Mouse (Mus musculus): Measurements from ENCODE around the gene Gucy2g.
"Not testable (repeated sequence)": the region's sequence is repeated elsewhere in the genome, so short reads cannot be mapped to it uniquely, and the experiment has no call there.

Gucy2g gene

DNA sequence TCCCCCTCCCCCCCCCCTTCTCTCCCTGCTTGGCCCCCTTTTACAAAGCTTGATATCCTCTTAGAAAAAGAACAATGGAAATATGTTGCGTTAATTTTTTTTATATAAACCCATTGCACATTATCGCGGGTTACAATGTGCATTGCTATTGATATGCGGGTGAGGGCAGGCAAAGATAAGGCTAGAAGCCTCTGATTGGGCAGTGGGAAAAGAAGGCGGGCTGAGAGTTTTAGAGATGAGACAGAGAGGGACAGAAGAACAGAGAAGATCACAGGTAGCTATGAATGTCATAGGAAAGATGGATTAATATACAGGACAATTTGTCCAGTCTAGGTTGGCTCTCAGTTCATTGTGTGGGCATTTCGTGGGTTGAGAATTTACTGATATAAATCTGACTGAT, 33.8 kb downstream of the Gucy2g start:
- no peak for DNase-seq (ENCODE audit: low spot score in 2 of 2)

- DNase-seq (ENCODE audit: low spot score in 2 of 2): peak; percentile 65 to 72
Measured at GRCm38 (mm10) chr19:55206482-55207138, 34.4 kb downstream of the Gucy2g start.

DNA sequence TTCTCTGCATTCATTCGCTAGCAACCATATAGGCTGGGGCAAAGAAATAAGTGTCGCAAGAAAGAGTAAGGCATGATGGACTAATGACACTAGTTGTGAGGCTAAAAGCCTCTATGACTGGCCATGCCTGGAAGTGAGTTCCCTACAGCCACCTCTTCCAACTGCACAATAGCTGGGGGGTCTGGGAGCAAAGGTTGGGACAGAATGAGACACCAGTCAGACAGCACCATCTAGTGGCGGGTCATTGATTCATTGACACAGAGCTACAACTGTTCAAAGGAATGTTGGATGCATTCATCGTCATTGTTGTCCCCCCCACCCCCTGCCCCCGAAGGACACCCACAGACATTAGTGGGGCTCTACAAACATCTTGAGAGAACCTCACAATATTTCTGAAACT, 42.7 kb downstream of the Gucy2g start:
- peak; percentile 75 to 76 for DNase-seq (ENCODE audit: low spot score in 2 of 2)

GRCm38 (mm10) chr19:55195574-55195973, 45.5 kb downstream of the Gucy2g start:
- no peak for DNase-seq (ENCODE audit: low spot score in 2 of 2)

DNA sequence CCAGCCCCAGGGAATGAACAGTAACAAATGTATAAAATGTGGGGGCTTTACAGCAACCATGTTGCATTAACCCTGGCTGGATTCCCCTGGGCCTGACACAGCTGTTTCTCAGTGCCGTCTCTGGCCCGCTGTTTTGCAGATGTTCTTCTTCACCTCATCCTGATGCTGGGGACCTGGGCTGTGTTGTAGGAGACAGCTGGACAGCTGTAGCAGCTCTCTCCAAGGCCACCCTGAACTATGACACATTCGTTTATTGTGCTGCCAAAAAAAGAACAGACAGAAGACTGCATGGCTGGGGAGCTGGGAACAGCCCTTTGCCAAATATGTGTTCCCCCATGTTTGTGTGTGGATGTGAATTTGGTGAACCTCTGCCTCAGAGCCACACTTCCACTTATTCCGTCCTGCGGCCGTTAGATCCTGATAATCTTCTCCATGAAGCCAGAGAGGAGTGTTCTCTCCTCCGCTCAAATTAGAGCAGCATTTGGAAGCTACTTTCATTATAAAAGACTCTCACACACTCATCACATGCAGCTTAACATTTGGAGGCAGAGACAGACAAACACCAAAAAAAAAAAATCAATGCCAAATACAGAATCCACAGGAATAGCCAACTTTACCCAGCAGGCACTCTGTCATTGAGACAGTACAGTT, 46.4 kb downstream of the Gucy2g start:
- DNase-seq (ENCODE audit: low spot score in 2 of 2): no peak

GRCm38 (mm10) chr19:55193717-55194394, 47.2 kb downstream of the Gucy2g start:
- DNase-seq (ENCODE audit: low spot score in 2 of 2): no peak

GRCm38 (mm10) chr19:55192254-55192945, 48.6 kb downstream of the Gucy2g start:
- DNase-seq (ENCODE audit: low spot score in 2 of 2): no peak

DNA sequence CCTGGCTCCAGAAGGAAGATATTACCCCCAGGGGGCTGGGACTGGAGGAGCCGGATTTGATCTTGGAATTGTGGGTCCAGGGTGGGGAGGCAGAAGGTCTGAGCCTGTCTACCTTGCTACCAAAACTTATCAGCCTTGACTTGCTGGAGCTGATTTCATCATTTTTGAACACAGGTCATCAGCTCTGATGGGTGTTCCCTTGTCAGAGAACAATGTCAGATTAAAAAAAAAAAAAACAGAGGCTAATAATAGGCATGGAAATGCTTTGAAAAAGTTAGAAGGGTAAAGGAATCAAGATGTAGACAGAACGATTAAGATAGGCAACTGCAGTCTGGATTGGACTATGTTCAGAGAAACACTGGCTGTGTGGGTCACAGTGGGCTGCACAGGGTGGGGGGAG, 49.4 kb downstream of the Gucy2g start:
- no peak for DNase-seq (ENCODE audit: low spot score in 2 of 2)

- DNase-seq (ENCODE audit: low spot score in 2 of 2): no peak
Measured at GRCm38 (mm10) chr19:55190065-55190464, 51.0 kb downstream of the Gucy2g start.

DNA sequence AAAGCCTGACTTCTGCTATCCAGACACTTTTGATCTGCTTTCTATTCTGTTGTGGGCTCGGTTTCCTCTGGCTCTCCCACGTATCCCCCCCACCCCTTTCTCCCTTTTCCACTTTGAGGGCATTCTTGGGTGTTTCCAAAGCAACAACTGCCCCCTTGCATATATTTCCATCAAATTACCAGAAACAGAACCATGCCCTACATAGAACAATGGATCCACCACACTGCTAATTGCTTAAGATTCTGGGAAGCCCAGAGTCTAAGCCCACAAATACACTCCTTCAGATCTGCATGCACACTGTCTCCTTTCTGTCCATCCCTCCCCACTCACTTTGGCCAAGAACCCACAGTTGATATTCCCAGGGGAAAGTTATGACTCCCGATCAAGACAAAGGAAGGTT, 55.4 kb downstream of the Gucy2g start:
- no peak for DNase-seq (ENCODE audit: low spot score in 2 of 2)

DNA sequence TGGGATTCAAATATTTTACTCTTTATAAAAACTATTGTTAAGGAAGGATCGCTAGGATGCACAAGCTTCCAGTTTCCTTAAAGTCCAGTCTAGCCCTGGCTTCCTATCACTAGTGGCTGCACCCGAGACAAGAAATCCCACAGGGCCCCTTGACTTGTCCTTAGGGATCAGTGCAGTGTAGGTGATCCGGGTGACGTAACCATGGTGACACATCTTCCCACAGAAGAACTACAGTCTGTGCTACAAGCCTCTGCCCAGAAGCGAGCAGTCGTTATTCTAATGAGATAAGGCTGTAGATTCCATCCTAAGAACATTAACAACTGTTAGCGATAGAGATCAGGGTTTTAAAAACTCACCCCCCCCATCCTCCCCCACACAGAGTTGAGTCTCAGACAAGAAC, 56.0 kb downstream of the Gucy2g start:
- no peak for DNase-seq (ENCODE audit: low spot score in 2 of 2)

- no peak for DNase-seq (ENCODE audit: low spot score in 2 of 2)
Measured at GRCm38 (mm10) chr19:55184442-55184841, 56.6 kb downstream of the Gucy2g start.

DNA sequence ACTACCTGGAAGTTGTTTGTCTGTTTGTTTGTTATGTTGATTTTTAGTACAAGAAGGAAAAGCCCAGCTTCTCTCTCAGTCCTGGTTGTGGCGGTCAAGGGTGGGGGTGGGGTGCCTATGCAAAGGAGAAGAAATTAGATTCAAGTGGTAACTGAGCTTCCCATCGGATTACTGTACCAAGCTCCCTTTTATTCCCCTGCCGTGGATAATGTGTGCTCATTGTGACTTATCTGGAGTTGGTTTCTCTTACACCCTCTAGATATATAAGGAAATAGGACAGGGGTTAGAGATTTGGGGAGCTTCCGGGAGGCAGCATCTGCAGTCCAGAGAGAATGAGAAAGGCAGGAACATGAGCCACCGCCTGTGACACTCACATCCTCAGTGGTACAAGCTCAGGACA, 60.6 kb downstream of the Gucy2g start, which contains the start of gene Tectb:
Gene Tectb, plus strand, starts transcription at position 301 of the 400 bp plus-strand sequence.
- no peak for DNase-seq (ENCODE audit: low spot score in 2 of 2)

DNA sequence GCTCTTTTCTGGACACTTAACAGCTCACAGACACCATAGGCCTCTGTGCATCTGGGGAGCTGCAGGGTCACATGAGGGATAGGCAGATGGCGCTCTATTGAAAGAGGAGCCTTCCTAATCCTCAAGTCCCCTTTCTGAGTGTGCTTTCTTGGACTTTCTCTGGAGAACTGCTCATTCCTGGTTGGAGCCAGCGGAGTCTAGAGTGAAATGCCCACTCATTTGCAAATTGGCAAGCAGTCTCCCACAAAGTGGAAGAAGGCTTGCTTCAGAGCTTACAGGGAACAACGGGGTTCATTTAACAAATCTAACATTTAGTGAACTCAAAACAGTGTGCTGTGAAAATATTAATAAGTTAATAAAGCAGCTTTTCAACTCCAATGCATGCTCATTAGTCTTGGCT, 63.9 kb downstream of the Gucy2g start:
- peak in 1 of 2 experiments; percentile 14 for DNase-seq (ENCODE audit: low spot score in 2 of 2)

GRCm38 (mm10) chr19:55171585-55171984, 69.5 kb downstream of the Gucy2g start:
- DNase-seq (ENCODE audit: low spot score in 2 of 2): no peak

DNA sequence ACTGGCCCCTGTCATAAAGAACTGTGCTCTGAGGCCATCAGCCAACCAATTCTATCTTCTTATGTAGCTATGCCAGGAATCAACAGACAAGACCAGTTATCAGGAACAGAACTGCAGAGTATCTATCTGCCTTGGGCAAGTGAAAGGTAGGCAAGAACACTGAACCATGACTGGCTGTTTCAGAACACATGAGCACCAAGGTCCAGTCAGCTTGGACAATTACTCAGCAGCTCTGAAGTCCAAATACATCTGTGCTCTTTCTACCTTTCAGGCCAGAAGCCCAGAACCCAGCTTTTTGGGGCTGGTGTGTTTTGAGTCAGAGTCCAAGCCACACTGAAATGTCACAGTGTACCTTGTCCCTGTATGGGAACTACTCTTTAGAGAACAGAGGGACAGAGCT, 70.6 kb downstream of the Gucy2g start:
- DNase-seq (ENCODE audit: low spot score in 2 of 2): no peak

DNA sequence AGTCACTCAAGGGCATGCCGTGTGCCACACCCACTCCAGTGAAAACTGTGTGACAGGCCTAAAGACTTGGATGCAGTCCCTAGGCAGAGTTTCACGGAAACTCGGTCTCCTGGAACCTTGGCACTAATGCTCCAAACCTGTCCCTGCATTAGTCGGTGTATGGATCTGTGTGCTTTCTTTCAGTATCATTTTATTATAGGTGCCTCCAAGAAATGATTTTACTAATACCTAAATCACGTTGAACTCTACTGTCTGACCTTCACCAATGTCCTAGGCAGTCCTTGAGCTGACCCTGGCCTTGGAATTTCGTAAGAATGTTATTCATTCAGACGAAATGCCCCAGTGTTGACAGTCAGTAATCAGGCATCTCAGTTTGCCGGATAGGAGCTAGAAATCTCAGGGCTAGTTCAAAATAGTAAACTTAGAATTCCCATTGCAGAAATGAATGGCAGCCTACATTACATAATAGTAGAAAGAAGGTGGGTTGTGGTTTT, 71.8 kb downstream of the Gucy2g start:
- not testable (repeated sequence) for DNase-seq (ENCODE audit: low spot score in 2 of 2)

DNA sequence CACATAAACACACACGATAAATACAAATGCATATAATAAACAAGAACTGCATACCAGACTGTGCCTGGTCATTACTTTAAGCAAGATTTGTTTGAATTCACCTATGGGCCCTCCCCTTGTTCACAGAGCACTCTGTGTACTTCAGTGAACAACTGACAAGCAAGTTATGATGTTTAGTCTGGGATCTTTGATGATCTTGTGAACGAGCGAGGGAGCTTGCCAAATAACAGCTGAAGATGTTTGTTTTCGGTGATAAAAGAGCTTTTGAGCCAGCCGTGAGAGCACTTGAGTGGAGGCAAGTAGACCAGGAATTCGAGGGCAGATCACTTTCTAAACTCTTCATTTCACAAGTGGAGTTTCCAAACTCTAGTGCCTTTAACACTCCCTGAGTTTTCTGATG, 72.7 kb downstream of the Gucy2g start:
- no peak for DNase-seq (ENCODE audit: low spot score in 2 of 2)

- no peak for DNase-seq (ENCODE audit: low spot score in 2 of 2)
Measured at GRCm38 (mm10) chr19:55167741-55168140, 73.3 kb downstream of the Gucy2g start.

DNA sequence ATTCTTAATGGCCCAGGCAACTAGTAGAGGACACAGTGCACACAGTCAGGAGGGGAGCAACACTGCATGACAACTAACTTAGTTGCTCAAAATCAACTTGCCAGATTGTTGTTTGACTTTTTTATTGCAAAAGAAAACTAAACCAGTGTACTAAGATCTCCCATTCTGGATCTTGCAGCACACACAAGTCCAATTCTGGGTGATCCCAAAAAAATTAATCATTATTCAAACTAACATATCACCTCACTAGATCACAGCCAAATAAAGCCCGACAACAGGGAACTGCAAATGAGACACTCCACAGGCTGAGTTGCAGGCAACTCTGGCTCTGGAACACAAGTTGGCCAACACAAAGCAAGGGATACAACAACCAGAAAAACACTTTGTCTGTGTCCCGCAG, 74.3 kb downstream of the Gucy2g start:
- DNase-seq (ENCODE audit: low spot score in 2 of 2): no peak

DNA sequence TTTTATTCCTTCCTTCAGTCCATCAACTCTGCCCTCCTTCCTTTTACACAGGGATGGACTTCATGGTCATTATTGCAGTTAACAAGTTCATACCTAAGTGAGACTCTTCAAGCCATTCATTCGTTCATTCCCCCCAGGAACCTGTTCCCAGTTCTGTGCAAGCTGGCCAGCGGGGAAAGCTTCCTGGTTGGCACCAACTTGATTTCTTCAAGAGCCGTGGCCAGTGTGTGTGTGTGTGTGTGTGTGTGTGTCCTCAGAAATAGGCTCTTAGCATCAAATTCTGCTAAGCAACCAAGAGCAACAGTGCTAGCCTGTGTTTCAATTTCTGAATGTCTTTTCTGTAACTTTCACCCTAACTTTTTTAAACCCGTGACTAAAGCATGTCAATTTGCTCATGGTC, 75.1 kb downstream of the Gucy2g start:
- DNase-seq (ENCODE audit: low spot score in 2 of 2): no peak

DNA sequence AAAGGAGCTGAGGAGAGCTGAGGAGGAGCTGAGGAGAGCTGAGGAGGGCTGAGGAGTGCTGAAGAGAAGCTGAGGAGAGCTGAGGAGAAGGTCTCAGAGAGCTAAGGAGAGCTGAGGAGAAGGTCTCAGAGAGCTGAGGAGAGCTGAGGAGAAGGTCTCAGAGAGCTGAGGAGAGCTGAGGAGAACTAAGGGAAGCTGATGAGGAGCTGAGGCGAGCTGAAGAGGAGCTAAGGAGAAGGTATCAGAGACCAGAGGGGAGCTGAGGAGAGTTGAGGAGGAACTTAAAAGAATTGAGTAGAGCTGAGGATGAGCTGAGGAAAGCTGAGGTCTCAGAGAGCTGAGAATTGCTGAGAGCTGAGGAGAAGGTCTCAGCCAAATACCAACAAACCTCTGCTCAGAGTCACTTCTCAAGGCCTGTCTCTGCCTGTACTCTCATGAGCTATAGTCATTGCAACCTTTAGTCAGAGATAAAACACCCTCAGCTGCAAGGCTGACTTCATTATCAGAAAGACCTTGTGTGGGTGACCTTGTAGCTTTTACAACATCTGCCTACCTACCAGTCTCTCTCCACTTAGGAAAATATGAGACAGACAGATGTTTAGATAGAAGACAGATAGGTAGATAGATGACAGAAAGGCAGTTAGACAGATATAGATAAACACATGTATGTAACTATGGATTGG, 75.7 kb downstream of the Gucy2g start:
- DNase-seq (ENCODE audit: low spot score in 2 of 2): no peak
